Mouse (Mus musculus) liver, embryonic 14.5 days (tissue): ENCODE measurements around the gene Slc5a10. TPM values are rescaled to one million over a fixed set of nuclear protein-coding genes. Genes with fewer than 3 reads are reported as not detected.

Source experiments
- ATAC-seq: fragments of 200-750 bp; cut with Nextera tagmentation; 2 replicates; pipeline ENCODE4 v1.8.0; 2017; ENCODE audit warnings: moderate number of reproducible peaks, mild to moderate bottlenecking, moderate library complexity; ENCODE audit not compliant: insufficient read depth
- DNase-seq, 3 experiments: peaks; one replicate each; pipeline ENCODE4 v3.0.0-alpha.2; 2012 to 2013; ENCODE audit warnings: low read depth in 3 of 3, low spot score in 3 of 3
- H3K27ac ChIP-seq: fragments of 300-500 bp; sonication (generic); 2 replicates; pipeline ENCODE4 v1.5.1; 2014; ENCODE audit warnings: moderate library complexity, mild to moderate bottlenecking, control low read depth, inconsistent platforms
- H3K27me3 ChIP-seq: fragments of 300-500 bp; sonication (generic); 2 replicates; pipeline ENCODE4 v1.6.1; 2014; ENCODE audit warnings: mild to moderate bottlenecking, low read length, moderate library complexity; ENCODE audit not compliant: control insufficient read depth, insufficient read depth
- H3K36me3 ChIP-seq: fragments of 300-500 bp; sonication (generic); replicated peaks from 2 replicates; pipeline ENCODE4 v1.6.1; 2014; ENCODE audit warnings: low read depth; ENCODE audit not compliant: control insufficient read depth, insufficient read depth
- H3K4me1 ChIP-seq, 2 experiments: fragments of 200-500 bp in 1 of 2; fragments of 300-500 bp in 1 of 2; sonication (generic) in 1 of 2; replicated peaks; 2 replicates each; pipeline ENCODE4 v1.6.1; 2012 to 2014; ENCODE audit warnings: antibody characterized with exemption in 1 of 2, inconsistent platforms in 1 of 2, low read length in 1 of 2; ENCODE audit not compliant: control insufficient read depth in 2 of 2, insufficient read depth in 2 of 2
- H3K4me2 ChIP-seq: fragments of 300-500 bp; sonication (generic); 2 replicates; pipeline ENCODE4 v1.6.1; 2014; ENCODE audit warnings: low read depth, mild to moderate bottlenecking, control low read depth, moderate library complexity
- H3K4me3 ChIP-seq, 2 experiments: fragments of 200-500 bp in 1 of 2; fragments of 300-500 bp in 1 of 2; sonication (generic) in 1 of 2; 2 replicates each; pipeline ENCODE4 v1.5.1; 2012 to 2014; ENCODE audit warnings: low read depth in 2 of 2, low read length in 2 of 2, mild to moderate bottlenecking in 2 of 2, control low read depth in 1 of 2, inconsistent platforms in 1 of 2, moderate library complexity in 1 of 2; ENCODE audit not compliant: insufficient read depth in 1 of 2
- H3K9ac ChIP-seq: fragments of 300-500 bp; sonication (generic); replicated peaks from 2 replicates; pipeline ENCODE4 v1.6.1; 2014; ENCODE audit warnings: mild to moderate bottlenecking, control low read depth, moderate library complexity
- H3K9me3 ChIP-seq: fragments of 300-500 bp; sonication (generic); 2 replicates; pipeline ENCODE4 v1.6.1; 2016; ENCODE audit warnings: low read length, mixed read lengths; ENCODE audit not compliant: control insufficient read depth
- CTCF ChIP-seq: IDR thresholded peaks from 2 replicates; pipeline ENCODE4 v1.5.1; 2016; ENCODE audit warnings: antibody characterized with exemption, low read depth, control low read depth
- EP300 ChIP-seq: IDR thresholded peaks from 2 replicates; pipeline ENCODE4 v1.6.1; 2016; ENCODE audit warnings: antibody characterized with exemption, low read depth
- WGBS: fragments of 180-500 bp; shearing (Covaris S2); extraction: QIAGEN DNeasy Blood & Tissue Kit; methylation state at CpG from one replicate; pipeline ENCODE4 v1.1.7; 2014; ENCODE audit not compliant: insufficient replicate concordance; 5-methylcytosine and 5-hydroxymethylcytosine counted together
- polyA plus RNA-seq, 2 experiments: library from polyadenylated mRNA; depleted of rRNA in 1 of 2; stranded (reverse) in 1 of 2; unstranded in 1 of 2; fragments of >200 nt; fragmentation: Nextera tagmentation in 1 of 2; extraction: Ambion mirVana in 1 of 2; gene quantifications; 2 replicates each; pipeline versions ENCODE4 v1.2.1 to v1.2.3; 2012 to 2014

The Slc5a10 gene
- polyA plus RNA-seq, 2 experiments, result not detected

DNA sequence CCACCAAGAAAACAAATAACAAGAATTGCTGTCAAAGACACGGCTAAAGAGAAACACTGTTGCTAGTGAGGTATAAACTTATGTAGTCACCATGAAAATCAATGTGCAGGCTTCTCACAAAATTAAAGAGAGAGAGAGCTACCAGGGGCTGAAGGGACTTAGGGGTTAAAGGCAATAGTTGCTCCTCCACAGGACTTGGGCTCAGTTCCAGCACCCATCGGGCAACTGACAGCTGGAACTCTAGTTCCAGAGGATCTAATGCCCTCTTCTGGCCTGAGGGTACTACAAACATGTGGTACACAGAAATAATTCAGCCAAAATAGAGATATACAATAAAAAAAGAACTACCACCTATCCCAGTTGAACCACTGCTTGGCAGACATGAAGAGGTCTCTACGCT is 26.5 kb upstream of the Slc5a10 start:
- Histone ChIP-seq H3K4me2 (no peak overlapping the region), H3K36me3 (peaks cover under 1% of the 10 kb centered on the region), H3K27me3 (no peaks in the 10 kb centered on the region), H3K9me3 (no peaks in the 10 kb centered on the region), H3K9ac (no peak overlapping the region), H3K4me3 (no peak overlapping the region), H3K27ac (no peak overlapping the region), H3K4me1 (no peaks in the 10 kb centered on the region)
- ATAC-seq (no peak), DNase-seq (no peak)
- 70% methylated on average over 3 of the region's 3 CpGs for WGBS
- TF ChIP-seq EP300, result no peak
- TF ChIP-seq CTCF, result no peak

GRCm38 (mm10) chr11:61745781-61746180 is 25.2 kb upstream of the Slc5a10 start:
- no peak overlapping the region for H3K4me3 ChIP-seq
- DNase-seq (no peak), ATAC-seq (no peak)
- TF ChIP-seq EP300 (no peak), CTCF (no peak)
- no peak overlapping the region for H3K9ac ChIP-seq
- H3K27me3 ChIP-seq, result no peaks in the 10 kb centered on the region
- H3K27ac ChIP-seq, result no peak overlapping the region
- WGBS, result 85% methylated on average over 9 of the region's 9 CpGs
- no peaks in the 10 kb centered on the region; the same call in none of the 2 replicates for H3K36me3 ChIP-seq
- no peak overlapping the region for H3K4me2 ChIP-seq
- H3K9me3 ChIP-seq, result no peaks in the 10 kb centered on the region
- H3K4me1 ChIP-seq, result no peaks in the 10 kb centered on the region

GRCm38 (mm10) chr11:61744460-61744859 is 23.8 kb upstream of the Slc5a10 start:
- ATAC-seq (no peak), DNase-seq (no peak)
- Histone ChIP-seq H3K9ac (no peak overlapping the region), H3K4me2 (no peak overlapping the region), H3K36me3 (no peaks in the 10 kb centered on the region; the same call in 1 of the 2 replicates), H3K9me3 (no peaks in the 10 kb centered on the region), H3K27ac (no peak overlapping the region), H3K4me1 (no peaks in the 10 kb centered on the region), H3K4me3 (no peak overlapping the region), H3K27me3 (no peaks in the 10 kb centered on the region)
- 47% methylated on average over 3 of the region's 3 CpGs for WGBS
- no peak for TF ChIP-seq EP300
- peak; percentile 33 for TF ChIP-seq CTCF

DNA sequence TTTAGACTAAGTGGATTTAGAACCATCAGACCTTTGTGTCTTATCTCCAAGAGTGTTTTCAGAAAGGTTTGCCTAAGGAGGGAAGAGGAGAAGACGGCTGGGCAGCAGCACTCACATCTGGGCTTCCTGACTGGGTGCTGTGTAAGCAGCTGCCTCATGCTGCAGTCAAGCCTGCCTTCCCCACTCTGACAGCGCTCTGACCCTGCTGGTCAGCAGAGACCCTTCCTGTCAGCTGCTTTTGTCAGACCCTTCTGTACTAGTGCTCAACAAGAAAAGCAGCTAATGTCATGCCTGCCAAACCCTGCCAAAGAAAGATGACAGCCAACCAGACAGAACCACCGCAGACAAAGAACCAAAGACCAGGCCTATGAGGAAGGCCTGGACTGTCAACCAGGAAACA is 23.1 kb upstream of the Slc5a10 start:
- H3K4me1 ChIP-seq, result no peaks in the 10 kb centered on the region
- H3K36me3 ChIP-seq, result no peaks in the 10 kb centered on the region; the same call in 1 of the 2 replicates
- 70% methylated on average over 3 of the region's 3 CpGs for WGBS
- H3K27ac ChIP-seq, result no peak overlapping the region
- ATAC-seq (no peak), DNase-seq (no peak)
- H3K4me2 ChIP-seq, result no peak overlapping the region
- H3K27me3 ChIP-seq, result no peaks in the 10 kb centered on the region
- no peak overlapping the region for H3K4me3 ChIP-seq
- H3K9ac ChIP-seq, result no peak overlapping the region
- no peak for TF ChIP-seq EP300
- TF ChIP-seq CTCF, result no peak
- no peaks in the 10 kb centered on the region for H3K9me3 ChIP-seq

DNA sequence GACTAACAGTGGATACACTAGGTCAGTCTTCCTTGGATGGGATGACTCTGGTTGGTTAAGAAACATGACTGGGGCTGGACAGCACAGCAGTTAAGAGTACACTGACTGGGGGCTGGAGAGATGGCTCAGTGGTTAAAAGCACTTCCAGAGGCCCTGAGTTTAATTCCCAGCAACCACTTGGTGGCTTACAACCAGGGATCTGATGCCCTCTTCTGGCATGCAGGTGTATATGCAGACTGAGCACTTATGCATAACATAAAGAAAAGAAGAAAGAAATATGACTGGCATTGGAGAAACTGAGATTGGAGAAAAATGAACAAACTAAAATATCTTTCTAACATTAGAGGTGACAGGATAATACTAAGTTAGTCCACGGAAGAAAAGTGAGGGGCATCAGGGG is 19.9 kb upstream of the Slc5a10 start:
- ATAC-seq, result no peak
- H3K9ac ChIP-seq, result no peak overlapping the region
- H3K9me3 ChIP-seq, result no peaks in the 10 kb centered on the region
- no peaks in the 10 kb centered on the region; the same call in 1 of the 2 replicates for H3K36me3 ChIP-seq
- no peak for DNase-seq
- H3K27me3 ChIP-seq, result no peaks in the 10 kb centered on the region
- H3K4me3 ChIP-seq, result no peak overlapping the region
- no peak overlapping the region for H3K27ac ChIP-seq
- H3K4me1 ChIP-seq, result no peaks in the 10 kb centered on the region
- 66% methylated on average over 1 of the region's 1 CpGs for WGBS
- H3K4me2 ChIP-seq, result no peak overlapping the region
- peak; percentile 28; the same call in 1 of the 2 replicates for TF ChIP-seq CTCF
- no peak for TF ChIP-seq EP300
